Mouse (Mus musculus) bone marrow macrophage, adult 2 months (primary cell): ENCODE measurements at regions not wholly inside any gene's neighbourhood (a gene's known extent, or its start where the extent isn't known, plus 50 kb on each side); places are given as distances from the start of the nearest gene placed in this dataset.

Source experiments
- CTCF ChIP-seq: IDR thresholded peaks from 2 replicates; pipeline ENCODE4 v1.5.1; 2012; ENCODE audit warnings: low read depth, mild to moderate bottlenecking, low read length, moderate library complexity
- POLR2A ChIP-seq: IDR thresholded peaks from 2 replicates; pipeline ENCODE4 v1.6.1; 2012; ENCODE audit warnings: mild to moderate bottlenecking, low read depth, low read length, borderline replicate concordance

GRCm38 (mm10) chr2:172807446-172807845 lies 132.7 kb downstream of the Bmp7 start:
- TF ChIP-seq CTCF, result no peak
- no peak for TF ChIP-seq POLR2A
